Comparison of ENCODE assay signal across 13 mouse cellular contexts in the genomic region with DNA sequence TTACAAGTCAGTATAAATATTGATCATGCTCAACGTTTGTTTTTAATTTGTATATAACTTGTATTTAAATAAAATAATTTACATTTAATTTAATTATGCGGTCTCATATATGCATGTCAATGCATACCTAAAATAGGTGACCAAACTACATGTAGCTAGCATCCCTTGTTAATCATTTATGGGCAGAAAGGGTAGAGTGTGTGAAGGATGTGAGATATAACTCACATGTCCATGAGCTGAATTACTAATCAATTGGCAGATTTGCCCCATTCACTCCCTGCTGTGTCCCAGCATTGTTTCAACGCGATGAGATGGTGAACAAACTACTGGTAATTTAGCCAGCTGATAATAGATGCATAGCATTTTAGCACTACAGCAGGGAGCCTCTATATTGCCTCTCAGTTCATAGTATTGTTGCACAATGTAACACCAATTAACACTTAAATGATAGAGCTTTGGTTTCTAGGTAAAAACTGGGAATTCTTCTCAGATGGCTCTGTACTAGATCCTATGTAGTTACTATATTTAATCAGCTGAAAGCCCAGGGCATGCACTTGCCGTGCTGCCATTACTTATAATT.
"Had no signal": no experiment of that assay in that cellular context is flagged by ENCODE, and none has a peak within 500 bp of the region (broad histone marks: within the 10 kb centered on the region; RNA-seq: fewer than 3 reads in every experiment).

No protein-coding gene starts in this region.

- H3K36me3 ChIP-seq: limb, embryonic 15.5 days; liver, embryonic 12.5 days; midbrain, embryonic 10.5 days; midbrain, embryonic 15.5 days had no signal

- H3K9me3 ChIP-seq: limb, embryonic 15.5 days; liver, embryonic 12.5 days; midbrain, embryonic 10.5 days; midbrain, embryonic 15.5 days had no signal

- H3K9ac ChIP-seq: limb, embryonic 15.5 days; liver, embryonic 12.5 days; lung, embryonic 14.5 days; midbrain, embryonic 15.5 days had no signal

- DNase-seq: kidney, postnatal 14 days; layer of hippocampus, adult 9-11 months; layer of hippocampus, postnatal 36 days; lung, embryonic 14.5 days; lung, postnatal 10 days; lung, postnatal 4 days; right cerebral cortex, adult 18-20 months; right cerebral cortex, postnatal 25 days; thymus, postnatal 4 days had no signal

- H3K4me3 ChIP-seq: limb, embryonic 15.5 days; liver, embryonic 12.5 days; midbrain, embryonic 10.5 days; midbrain, embryonic 15.5 days had no signal

- H3K27ac ChIP-seq: limb, embryonic 15.5 days; liver, embryonic 12.5 days; midbrain, embryonic 10.5 days; midbrain, embryonic 15.5 days had no signal

- H3K27me3 ChIP-seq: limb, embryonic 15.5 days; liver, embryonic 12.5 days; midbrain, embryonic 15.5 days had no signal

- ATAC-seq: liver, embryonic 12.5 days; midbrain, embryonic 15.5 days had no signal

- H3K4me2 ChIP-seq: limb, embryonic 15.5 days; liver, embryonic 12.5 days; lung, embryonic 14.5 days; midbrain, embryonic 15.5 days had no signal

- H3K4me1 ChIP-seq: limb, embryonic 15.5 days; liver, embryonic 12.5 days; midbrain, embryonic 10.5 days; midbrain, embryonic 15.5 days had no signal
